Mouse (Mus musculus): ENCODE results near the gene Gm7138. TPM values are rescaled to one million over a fixed set of nuclear protein-coding genes. Genes with fewer than 3 reads are reported as not detected.
"Not testable (repeated sequence)": the region's sequence is repeated elsewhere in the genome, so short reads cannot be mapped to it uniquely, and the experiment has no call there.

Gm7138 gene
- not detected in 2 replicates for total RNA-seq (2014; fragmentation: Nextera tagmentation)
- not detected in 2 replicates for total RNA-seq (2017)

- ATAC-seq (replicated peaks; ENCODE audit: poor library complexity, severe bottlenecking), result not testable (repeated sequence)
These were observed at the start of gene Gm7138 for GRCm38 (mm10) chr10:77776844-77777243. TSS of gene Gm7138 (minus strand) at chr10:77776944.

GRCm38 (mm10) chr10:77819203-77819602 is 42.5 kb upstream of the Gm7138 start:
- ATAC-seq (replicated peaks; ENCODE audit: poor library complexity, severe bottlenecking), result no peak

GRCm38 (mm10) chr10:77818523-77818922 is 41.8 kb upstream of the Gm7138 start:
- no peak for ATAC-seq (replicated peaks; ENCODE audit: poor library complexity, severe bottlenecking)

GRCm38 (mm10) chr10:77815514-77815913 is 38.8 kb upstream of the Gm7138 start:
- no peak; the same call in 1 of the 2 replicates for ATAC-seq (replicated peaks; ENCODE audit: poor library complexity, severe bottlenecking)

GRCm38 (mm10) chr10:77814382-77814781 is 37.6 kb upstream of the Gm7138 start, which contains the start of gene Gm2696:
TSS of gene Gm2696 (plus strand) at chr10:77814682.
- ATAC-seq (replicated peaks; ENCODE audit: poor library complexity, severe bottlenecking), result no peak

GRCm38 (mm10) chr10:77811743-77812142 is 35.0 kb upstream of the Gm7138 start, which contains the start of gene Gm9507:
TSS of gene Gm9507 (minus strand) at chr10:77811843.
- no peak for ATAC-seq (replicated peaks; ENCODE audit: poor library complexity, severe bottlenecking)

- no peak for ATAC-seq (replicated peaks; ENCODE audit: poor library complexity, severe bottlenecking)
These were observed 27.4 kb upstream of the Gm7138 start for GRCm38 (mm10) chr10:77804095-77804494.

GRCm38 (mm10) chr10:77798921-77799508 is 22.3 kb upstream of the Gm7138 start, which contains the start of gene Gm19668:
TSS of gene Gm19668 (minus strand) at chr10:77799133.
- ATAC-seq (replicated peaks; ENCODE audit: poor library complexity, severe bottlenecking), result no peak

- ATAC-seq (replicated peaks; ENCODE audit: poor library complexity, severe bottlenecking), result not testable (repeated sequence)
These were observed 21.6 kb upstream of the Gm7138 start for GRCm38 (mm10) chr10:77798164-77798920.

- no peak for ATAC-seq (replicated peaks; ENCODE audit: poor library complexity, severe bottlenecking)
These were observed 20.9 kb upstream of the Gm7138 start for GRCm38 (mm10) chr10:77797677-77798076.

- no peak for ATAC-seq (replicated peaks; ENCODE audit: poor library complexity, severe bottlenecking)
These were observed 18.2 kb upstream of the Gm7138 start, which contains the start of gene Gm9639 for GRCm38 (mm10) chr10:77794976-77795375. TSS of gene Gm9639 (minus strand) at chr10:77795076.

GRCm38 (mm10) chr10:77788621-77789020 is 11.9 kb upstream of the Gm7138 start:
- ATAC-seq (replicated peaks; ENCODE audit: poor library complexity, severe bottlenecking), result no peak

- ATAC-seq (replicated peaks; ENCODE audit: poor library complexity, severe bottlenecking), result not testable (repeated sequence)
These were observed 11.1 kb upstream of the Gm7138 start, which contains the start of gene Gm7137 for GRCm38 (mm10) chr10:77787876-77788275. TSS of gene Gm7137 (minus strand) at chr10:77788200.

- not testable (repeated sequence) for ATAC-seq (replicated peaks; ENCODE audit: poor library complexity, severe bottlenecking)
These were observed 6.7 kb upstream of the Gm7138 start for GRCm38 (mm10) chr10:77783396-77783795.

- ATAC-seq (replicated peaks; ENCODE audit: poor library complexity, severe bottlenecking), result not testable (repeated sequence)
These were observed 5.7 kb upstream of the Gm7138 start, which contains the start of gene Gm3250 for GRCm38 (mm10) chr10:77782442-77782841. TSS of gene Gm3250 (minus strand) at chr10:77782542.

- not testable (repeated sequence) for ATAC-seq (replicated peaks; ENCODE audit: poor library complexity, severe bottlenecking)
These were observed 4.6 kb downstream of the Gm7138 start for GRCm38 (mm10) chr10:77772142-77772541.

- ATAC-seq (replicated peaks; ENCODE audit: poor library complexity, severe bottlenecking), result not testable (repeated sequence)
These were observed 5.5 kb downstream of the Gm7138 start, which contains the start of gene Gm3238 for GRCm38 (mm10) chr10:77771225-77771624. TSS of gene Gm3238 (minus strand) at chr10:77771325.

- no peak for ATAC-seq (replicated peaks; ENCODE audit: poor library complexity, severe bottlenecking)
These were observed 7.0 kb downstream of the Gm7138 start for GRCm38 (mm10) chr10:77769727-77770126.

- ATAC-seq (replicated peaks; ENCODE audit: poor library complexity, severe bottlenecking), result not testable (repeated sequence)
These were observed 17.2 kb downstream of the Gm7138 start, which contains the start of gene Gm3233 for GRCm38 (mm10) chr10:77759582-77759981. TSS of gene Gm3233 (minus strand) at chr10:77759682.

- ATAC-seq (replicated peaks; ENCODE audit: poor library complexity, severe bottlenecking), result no peak
These were observed 23.3 kb downstream of the Gm7138 start for GRCm38 (mm10) chr10:77753448-77753847.

GRCm38 (mm10) chr10:77752312-77752711 is 24.4 kb downstream of the Gm7138 start:
- ATAC-seq (replicated peaks; ENCODE audit: poor library complexity, severe bottlenecking), result not testable (repeated sequence)
